Mouse (Mus musculus) hindbrain, embryonic 16.5 days (tissue): ENCODE measurements at regions not wholly inside any gene's neighbourhood (a gene's known extent, or its start where the extent isn't known, plus 50 kb on each side); places are given as distances from the start of the nearest gene placed in this dataset.

ENCODE experiments used
- ATAC-seq: fragments of 200-750 bp; cut with Nextera tagmentation; 2 replicates; pipeline ENCODE4 v1.8.0; 2017; ENCODE audit warnings: moderate TSS enrichment, moderate library complexity
- H3K27ac ChIP-seq: fragments of 300-500 bp; sonication (generic); 2 replicates; pipeline ENCODE4 v1.5.1; 2014; ENCODE audit warnings: low read depth, mild to moderate bottlenecking, control low read depth, low read length, moderate library complexity
- H3K27me3 ChIP-seq: fragments of 300-500 bp; sonication (generic); replicated peaks from 2 replicates; pipeline ENCODE4 v1.6.1; 2014; ENCODE audit warnings: low read length; ENCODE audit not compliant: control insufficient read depth, insufficient read depth
- H3K36me3 ChIP-seq: fragments of 300-500 bp; sonication (generic); 2 replicates; pipeline ENCODE4 v1.6.1; 2014; ENCODE audit warnings: mild to moderate bottlenecking, low read length, moderate library complexity, mixed read lengths; ENCODE audit not compliant: control insufficient read depth, insufficient read depth
- H3K4me1 ChIP-seq: fragments of 300-500 bp; sonication (generic); 2 replicates; pipeline ENCODE4 v1.6.1; 2014; ENCODE audit warnings: low read depth, low read length; ENCODE audit not compliant: control insufficient read depth, insufficient read depth
- H3K4me2 ChIP-seq: fragments of 300-500 bp; sonication (generic); 2 replicates; pipeline ENCODE4 v1.6.1; 2014; ENCODE audit warnings: mild to moderate bottlenecking, low read length, control low read depth, moderate library complexity
- H3K4me3 ChIP-seq: fragments of 300-500 bp; sonication (generic); 2 replicates; pipeline ENCODE4 v1.5.1; 2014; ENCODE audit warnings: mild to moderate bottlenecking, low read length, control low read depth, moderate library complexity
- H3K9ac ChIP-seq: fragments of 300-500 bp; sonication (generic); 2 replicates; pipeline ENCODE4 v1.6.1; 2014; ENCODE audit warnings: low read depth, mild to moderate bottlenecking, control low read depth, low read length, moderate library complexity
- H3K9me3 ChIP-seq: fragments of 300-500 bp; sonication (generic); 2 replicates; pipeline ENCODE4 v1.6.1; 2014; ENCODE audit warnings: mild to moderate bottlenecking, low read length, moderate library complexity; ENCODE audit not compliant: control insufficient read depth
- WGBS: fragments of 180-500 bp; shearing (Covaris S2); extraction: QIAGEN DNeasy Blood & Tissue Kit; methylation state at CpG from one replicate; pipeline ENCODE4 v1.1.7; 2014; 5-methylcytosine and 5-hydroxymethylcytosine counted together

DNA sequence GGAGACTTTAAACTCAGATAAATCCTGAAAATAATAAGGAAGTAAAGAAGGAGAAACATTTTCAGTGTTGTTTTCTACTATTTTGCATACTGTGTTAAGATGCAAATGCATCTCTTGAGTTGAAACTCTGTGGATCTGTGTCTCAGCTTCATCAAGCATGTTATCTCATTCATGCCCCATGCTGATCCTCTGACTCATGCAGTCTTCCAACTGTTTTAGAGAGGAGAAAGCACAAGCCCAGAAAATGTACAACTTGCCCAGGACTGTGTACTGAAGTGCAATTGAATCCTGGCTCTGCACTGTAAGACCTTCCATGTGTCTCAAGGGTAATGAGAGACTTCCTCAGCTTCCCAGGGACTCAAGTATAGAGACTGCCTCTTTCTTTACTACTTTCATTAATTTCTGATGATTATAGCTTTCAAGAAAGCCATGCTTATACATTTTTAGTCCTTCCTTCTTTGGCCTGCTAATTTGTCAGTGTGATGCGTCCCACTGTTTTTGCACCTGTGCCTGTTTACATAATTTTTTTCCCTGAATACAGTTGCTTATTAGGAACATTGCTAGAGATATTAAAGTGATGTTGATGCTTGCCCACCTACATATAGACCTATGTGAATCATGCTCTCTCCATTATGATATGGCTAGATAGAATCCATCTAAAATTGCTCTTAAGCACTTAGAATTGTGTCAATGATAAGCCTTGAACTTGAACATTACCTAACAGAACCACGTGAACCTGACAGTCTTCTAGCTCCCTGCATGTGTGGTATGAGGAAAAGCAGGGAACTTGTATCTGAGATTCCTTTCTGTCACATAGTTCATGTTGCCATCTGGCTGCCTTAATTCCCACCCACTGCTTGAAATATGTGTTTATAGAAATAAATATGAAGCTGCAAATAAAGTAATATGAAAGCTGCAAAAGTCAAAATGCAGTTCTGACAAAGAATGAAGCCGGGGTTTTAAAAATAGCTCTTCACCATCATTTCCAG, 242.0 kb downstream of the Pdha2 start:
- Histone ChIP-seq H3K9ac (no peak overlapping the region), H3K4me2 (no peak overlapping the region), H3K27me3 (no peaks in the 10 kb centered on the region), H3K4me3 (no peak overlapping the region), H3K4me1 (no peaks in the 10 kb centered on the region; the same call in 1 of the 2 replicates), H3K27ac (no peak overlapping the region), H3K9me3 (no peaks in the 10 kb centered on the region), H3K36me3 (no peaks in the 10 kb centered on the region)
- no peak for ATAC-seq
- 90% methylated on average over 3 of the region's 3 CpGs for WGBS

DNA sequence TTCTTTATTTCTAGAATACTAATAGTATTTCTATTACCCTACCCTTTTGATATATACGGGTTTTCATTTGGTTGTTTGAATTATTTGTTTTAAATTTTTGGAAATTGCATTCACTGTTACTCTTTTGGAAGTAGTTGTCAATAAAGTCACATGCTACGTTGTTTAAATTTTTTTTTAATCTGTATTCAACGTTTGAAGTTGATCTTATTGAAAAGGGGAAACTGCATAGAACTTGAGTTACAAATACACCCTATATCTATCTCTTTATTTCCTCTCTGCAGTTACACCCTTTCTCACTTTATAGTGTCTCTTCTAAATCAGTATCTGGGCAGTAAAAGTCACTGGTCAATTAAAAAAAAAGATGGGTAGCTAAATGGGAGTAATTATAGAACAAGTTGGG, 243.6 kb downstream of the Pdha2 start:
- 83% methylated on average over 3 of the region's 3 CpGs for WGBS
- H3K4me3 ChIP-seq, result no peak overlapping the region
- no peaks in the 10 kb centered on the region for H3K9me3 ChIP-seq
- H3K9ac ChIP-seq, result no peak overlapping the region
- H3K4me2 ChIP-seq, result no peak overlapping the region
- no peak for ATAC-seq
- H3K36me3 ChIP-seq, result no peaks in the 10 kb centered on the region
- H3K4me1 ChIP-seq, result no peaks in the 10 kb centered on the region; the same call in 1 of the 2 replicates
- no peaks in the 10 kb centered on the region for H3K27me3 ChIP-seq
- no peak overlapping the region for H3K27ac ChIP-seq

DNA sequence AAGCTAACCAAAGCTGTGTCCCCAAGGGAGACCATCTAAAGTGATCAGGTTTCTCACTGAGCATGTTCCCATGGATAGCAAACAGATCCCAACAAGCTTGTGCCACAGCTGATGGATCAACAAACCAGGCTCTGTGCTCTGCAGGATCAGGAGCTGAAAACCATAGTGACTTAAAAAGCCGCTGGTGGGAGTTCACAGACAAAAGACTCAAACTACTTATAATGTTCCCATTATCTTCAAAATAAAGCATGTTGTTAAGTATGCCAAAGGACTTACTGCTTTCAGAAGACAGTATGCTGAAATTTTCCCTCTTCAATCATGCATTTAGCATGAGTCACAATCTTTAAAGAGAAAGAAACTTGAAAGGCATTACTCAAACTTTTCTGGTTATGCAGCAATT, 254.5 kb downstream of the Pdha2 start:
- no peak overlapping the region for H3K27ac ChIP-seq
- no peak overlapping the region for H3K4me2 ChIP-seq
- no peak overlapping the region for H3K9ac ChIP-seq
- no peaks in the 10 kb centered on the region for H3K9me3 ChIP-seq
- no peak overlapping the region for H3K4me3 ChIP-seq
- H3K36me3 ChIP-seq, result no peaks in the 10 kb centered on the region
- no peak for ATAC-seq
- H3K4me1 ChIP-seq, result no peaks in the 10 kb centered on the region
- WGBS, result 41% methylated on average over 1 of the region's 1 CpGs
- H3K27me3 ChIP-seq, result no peaks in the 10 kb centered on the region

DNA sequence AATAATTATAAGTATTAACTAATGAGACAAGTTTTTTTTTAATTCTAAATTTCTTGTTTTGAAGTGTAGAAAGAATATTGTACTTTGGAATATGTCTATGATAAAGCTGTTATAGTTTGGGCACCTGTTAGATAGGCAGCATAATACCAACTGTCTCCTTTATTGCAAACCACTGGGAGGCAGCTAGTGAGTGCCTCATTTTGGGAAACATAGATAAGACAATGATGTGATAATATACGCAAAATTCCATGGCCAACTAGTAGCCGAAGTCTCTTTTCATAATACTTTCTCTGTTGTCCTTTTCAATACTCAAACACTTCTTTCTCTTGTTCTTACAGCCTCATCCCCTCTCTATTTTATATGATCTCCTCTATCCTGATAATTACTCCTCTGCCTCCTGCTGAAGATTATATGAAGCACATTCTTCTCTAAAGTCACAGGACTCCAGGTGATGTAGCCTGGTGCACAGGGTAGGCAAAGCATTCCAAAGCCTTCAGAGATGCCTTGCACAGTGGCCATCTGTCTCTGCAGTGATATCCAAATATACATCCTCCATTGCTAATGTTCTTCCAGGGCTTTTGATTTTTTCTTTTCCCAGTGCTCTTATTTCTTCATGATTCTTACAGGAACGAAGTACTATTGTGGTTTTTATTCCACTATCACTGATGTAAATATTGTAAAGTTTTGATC, 259.9 kb downstream of the Pdha2 start:
- Histone ChIP-seq H3K4me1 (no peaks in the 10 kb centered on the region), H3K9ac (no peak overlapping the region), H3K36me3 (no peaks in the 10 kb centered on the region), H3K9me3 (no peaks in the 10 kb centered on the region), H3K27me3 (no peaks in the 10 kb centered on the region), H3K4me3 (no peak overlapping the region), H3K27ac (no peak overlapping the region), H3K4me2 (no peak overlapping the region)
- ATAC-seq, result no peak
- WGBS, result 92% methylated on average over 3 of the region's 3 CpGs

DNA sequence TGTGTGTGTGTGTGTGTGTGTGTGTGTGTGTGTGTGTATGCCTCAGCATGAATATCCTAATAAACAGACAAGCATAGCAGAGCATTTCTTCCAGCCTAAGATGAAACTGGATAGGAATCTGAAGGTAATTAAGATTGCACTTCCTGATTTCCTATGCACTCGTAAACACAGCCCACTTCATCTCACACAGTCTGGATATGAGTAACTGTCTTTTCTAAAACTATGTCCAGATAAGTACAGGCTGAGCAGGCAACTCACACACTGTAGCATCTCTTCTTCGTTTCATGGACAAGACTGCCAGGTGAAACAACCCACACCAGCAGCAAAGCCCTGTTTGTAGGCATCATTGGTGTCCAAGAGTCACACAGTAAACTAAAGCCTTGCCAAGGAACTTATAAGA, 261.1 kb downstream of the Pdha2 start:
- Histone ChIP-seq H3K36me3 (no peaks in the 10 kb centered on the region), H3K27me3 (no peaks in the 10 kb centered on the region), H3K4me2 (no peak overlapping the region), H3K4me1 (no peaks in the 10 kb centered on the region), H3K9me3 (no peaks in the 10 kb centered on the region), H3K9ac (no peak overlapping the region), H3K4me3 (no peak overlapping the region), H3K27ac (no peak overlapping the region)
- ATAC-seq, result no peak
- 85% methylated on average over 2 of the region's 2 CpGs for WGBS

DNA sequence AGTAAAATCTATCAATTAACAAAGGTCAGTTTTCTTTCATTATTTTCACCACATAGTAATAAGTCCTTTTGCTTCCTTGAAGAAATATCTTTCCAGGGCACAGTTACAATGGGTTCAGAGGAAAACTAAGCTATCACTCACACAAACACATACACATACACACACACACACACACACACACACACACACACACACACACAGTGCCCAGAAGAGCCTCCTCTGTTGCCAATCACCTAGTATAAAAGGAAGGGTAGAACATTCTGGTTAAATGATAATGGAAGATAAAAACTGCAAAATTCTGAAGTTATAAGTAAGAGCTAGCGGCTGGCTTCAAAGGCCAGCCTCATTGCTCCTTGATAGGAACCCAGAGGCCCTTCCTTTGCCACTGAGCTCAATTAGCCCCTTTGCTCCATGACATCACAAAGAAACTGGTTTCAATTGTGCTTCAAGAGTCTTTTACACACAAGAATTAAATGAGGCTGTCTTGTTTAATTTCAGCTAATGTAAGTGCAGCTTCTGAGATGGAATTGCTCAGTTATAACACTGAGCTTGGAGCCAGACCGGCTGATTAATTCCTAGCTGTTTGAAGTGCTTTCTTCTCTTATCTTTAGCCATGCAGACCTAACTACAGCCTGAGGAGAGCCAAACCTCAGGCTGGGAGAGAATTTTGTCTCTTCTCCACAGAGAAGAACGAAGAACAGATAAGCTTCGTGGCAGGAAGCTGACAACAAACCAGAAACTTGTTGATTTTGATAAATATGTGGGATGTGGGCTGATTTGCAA, 262.1 kb downstream of the Pdha2 start:
- no peaks in the 10 kb centered on the region for H3K36me3 ChIP-seq
- H3K9me3 ChIP-seq, result no peaks in the 10 kb centered on the region
- no peak overlapping the region for H3K4me2 ChIP-seq
- no peaks in the 10 kb centered on the region for H3K4me1 ChIP-seq
- no peaks in the 10 kb centered on the region for H3K27me3 ChIP-seq
- H3K9ac ChIP-seq, result no peak overlapping the region
- peak; percentile 45; the same call in 1 of the 2 replicates for ATAC-seq
- H3K4me3 ChIP-seq, result no peak overlapping the region
- 61% methylated on average over 4 of the region's 4 CpGs for WGBS
- H3K27ac ChIP-seq, result no peak overlapping the region

DNA sequence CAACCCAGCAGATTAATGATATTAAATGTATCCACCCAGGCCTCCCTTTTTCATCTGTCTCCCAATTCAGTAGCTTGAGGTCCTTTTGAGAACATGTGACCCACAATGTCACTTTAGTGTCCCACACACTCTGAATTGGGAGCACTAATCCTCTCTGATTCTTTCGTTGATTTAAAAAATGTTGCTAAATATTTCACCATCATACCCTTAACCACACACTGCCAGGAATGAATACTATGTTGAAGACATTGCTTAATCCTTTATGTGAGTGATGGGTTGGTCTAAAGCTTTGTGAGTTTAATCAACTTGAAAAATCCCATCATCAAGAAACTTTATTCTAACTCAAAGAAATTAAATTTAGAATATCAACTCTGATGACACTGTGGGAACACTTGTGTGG, 269.7 kb downstream of the Pdha2 start:
- no peak for ATAC-seq
- Histone ChIP-seq H3K4me2 (no peak overlapping the region), H3K9me3 (no peaks in the 10 kb centered on the region), H3K27ac (no peak overlapping the region), H3K4me1 (no peaks in the 10 kb centered on the region), H3K4me3 (no peak overlapping the region), H3K27me3 (no peaks in the 10 kb centered on the region), H3K9ac (no peak overlapping the region), H3K36me3 (no peaks in the 10 kb centered on the region)
- 81% methylated on average over 1 of the region's 1 CpGs for WGBS

DNA sequence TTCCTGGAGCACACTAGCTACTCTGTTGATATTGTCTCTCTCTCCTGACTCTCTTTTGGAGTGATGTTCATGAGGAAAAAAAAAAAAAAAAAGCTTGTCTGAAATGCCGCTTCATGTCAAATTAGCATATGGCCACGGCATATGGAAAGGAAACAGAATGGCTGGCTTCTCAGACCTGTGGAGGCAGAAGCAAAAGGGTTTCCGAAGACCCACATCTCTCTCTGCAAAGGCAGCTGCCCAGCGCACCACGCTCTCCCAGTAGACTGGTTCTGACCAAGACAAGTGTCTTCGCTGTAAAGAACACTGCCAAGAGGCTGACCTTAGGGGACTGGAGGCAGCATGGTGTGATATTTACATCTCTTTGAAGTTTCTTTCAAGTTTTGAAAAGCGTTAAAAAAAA, 270.3 kb downstream of the Pdha2 start:
- H3K36me3 ChIP-seq, result no peaks in the 10 kb centered on the region
- no peaks in the 10 kb centered on the region for H3K9me3 ChIP-seq
- ATAC-seq, result no peak
- 57% methylated on average over 7 of the region's 7 CpGs for WGBS
- no peak overlapping the region for H3K4me3 ChIP-seq
- no peaks in the 10 kb centered on the region for H3K4me1 ChIP-seq
- H3K27ac ChIP-seq, result no peak overlapping the region
- no peaks in the 10 kb centered on the region for H3K27me3 ChIP-seq
- H3K9ac ChIP-seq, result no peak overlapping the region
- no peak overlapping the region for H3K4me2 ChIP-seq

DNA sequence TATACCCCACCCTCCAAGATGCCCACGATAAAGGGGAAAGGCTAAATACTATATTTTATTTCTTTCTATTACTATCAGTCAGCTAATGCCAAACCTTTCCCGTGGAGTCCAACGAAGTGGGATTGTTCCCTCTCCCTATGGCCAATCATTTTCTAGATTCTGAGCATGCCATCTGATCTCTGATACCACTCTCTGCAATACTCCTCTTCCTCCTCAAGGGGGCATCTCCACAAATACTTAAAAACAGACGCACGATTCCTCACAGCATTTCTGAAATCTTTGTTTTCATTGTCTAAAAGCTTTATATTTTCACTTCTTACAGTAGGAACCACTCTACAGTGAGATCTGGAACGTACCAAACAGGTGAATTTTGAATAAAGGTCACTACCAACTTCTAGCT, 270.8 kb downstream of the Pdha2 start:
- WGBS, result 90% methylated on average over 6 of the region's 6 CpGs
- Histone ChIP-seq H3K4me3 (no peak overlapping the region), H3K36me3 (no peaks in the 10 kb centered on the region), H3K4me2 (no peak overlapping the region), H3K9me3 (no peaks in the 10 kb centered on the region), H3K9ac (no peak overlapping the region), H3K27me3 (no peaks in the 10 kb centered on the region), H3K4me1 (no peaks in the 10 kb centered on the region), H3K27ac (no peak overlapping the region)
- ATAC-seq, result no peak
